Mouse (Mus musculus) limb, embryonic 11.5 days (tissue): ENCODE data around the gene Afap1. TPM values are rescaled to one million over a fixed set of nuclear protein-coding genes. Genes with fewer than 3 reads are reported as not detected.

Source experiments
- ATAC-seq: fragments of 200-750 bp; cut with Nextera tagmentation; 2 replicates; pipeline ENCODE4 v1.8.0; 2017; ENCODE audit warnings: low read depth; ENCODE audit not compliant: insufficient number of reproducible peaks, low FRiP score, low TSS enrichment
- DNase-seq: peaks from one replicate; pipeline ENCODE4 v3.0.0-alpha.2; 2015; ENCODE audit warnings: low spot score
- H3K27ac ChIP-seq: fragments of 300-500 bp; sonication (generic); replicated peaks from 2 replicates; pipeline ENCODE4 v1.5.1; 2014; ENCODE audit warnings: low read depth, mild to moderate bottlenecking, low read length
- H3K27me3 ChIP-seq: fragments of 300-500 bp; sonication (generic); 2 replicates; pipeline ENCODE4 v1.6.1; 2014; ENCODE audit warnings: mild to moderate bottlenecking, low read length, mixed read lengths; ENCODE audit not compliant: control insufficient read depth, insufficient read depth
- H3K36me3 ChIP-seq: fragments of 300-500 bp; sonication (generic); 2 replicates; pipeline ENCODE4 v1.6.1; 2014; ENCODE audit warnings: mild to moderate bottlenecking, low read length, moderate library complexity, mixed read lengths; ENCODE audit not compliant: control insufficient read depth, insufficient read depth
- H3K4me1 ChIP-seq: fragments of 300-500 bp; sonication (generic); 2 replicates; pipeline ENCODE4 v1.6.1; 2014; ENCODE audit warnings: low read length, mixed read lengths; ENCODE audit not compliant: control insufficient read depth, insufficient read depth
- H3K4me2 ChIP-seq: fragments of 300-500 bp; sonication (generic); 2 replicates; pipeline ENCODE4 v1.6.1; 2014; ENCODE audit warnings: low read depth, mild to moderate bottlenecking, moderate library complexity; ENCODE audit not compliant: severe bottlenecking
- H3K4me3 ChIP-seq: fragments of 300-500 bp; sonication (generic); 2 replicates; pipeline ENCODE4 v1.5.1; 2014; ENCODE audit warnings: low read depth, low read length
- H3K9ac ChIP-seq: fragments of 300-500 bp; sonication (generic); 2 replicates; pipeline ENCODE4 v1.6.1; 2014; ENCODE audit warnings: mild to moderate bottlenecking, low read length
- H3K9me3 ChIP-seq: fragments of 300-500 bp; sonication (generic); 2 replicates; pipeline ENCODE4 v1.6.1; 2016; ENCODE audit warnings: low read length; ENCODE audit not compliant: control insufficient read depth
- WGBS: fragments of 180-500 bp; shearing (Covaris S2); extraction: QIAGEN DNeasy Blood & Tissue Kit; methylation state at CpG from one replicate; pipeline ENCODE4 v1.1.7; 2014; 5-methylcytosine and 5-hydroxymethylcytosine counted together
- polyA plus RNA-seq: library from polyadenylated mRNA; unstranded; fragments of >200 nt; fragmentation: Nextera tagmentation; extraction: Ambion mirVana; gene quantifications from 2 replicates; pipeline ENCODE4 v1.2.1, GENCODE M21; 2014

Afap1 gene
- polyA plus RNA-seq, 1 experiment from 2014 or later = 13.7 TPM

DNA sequence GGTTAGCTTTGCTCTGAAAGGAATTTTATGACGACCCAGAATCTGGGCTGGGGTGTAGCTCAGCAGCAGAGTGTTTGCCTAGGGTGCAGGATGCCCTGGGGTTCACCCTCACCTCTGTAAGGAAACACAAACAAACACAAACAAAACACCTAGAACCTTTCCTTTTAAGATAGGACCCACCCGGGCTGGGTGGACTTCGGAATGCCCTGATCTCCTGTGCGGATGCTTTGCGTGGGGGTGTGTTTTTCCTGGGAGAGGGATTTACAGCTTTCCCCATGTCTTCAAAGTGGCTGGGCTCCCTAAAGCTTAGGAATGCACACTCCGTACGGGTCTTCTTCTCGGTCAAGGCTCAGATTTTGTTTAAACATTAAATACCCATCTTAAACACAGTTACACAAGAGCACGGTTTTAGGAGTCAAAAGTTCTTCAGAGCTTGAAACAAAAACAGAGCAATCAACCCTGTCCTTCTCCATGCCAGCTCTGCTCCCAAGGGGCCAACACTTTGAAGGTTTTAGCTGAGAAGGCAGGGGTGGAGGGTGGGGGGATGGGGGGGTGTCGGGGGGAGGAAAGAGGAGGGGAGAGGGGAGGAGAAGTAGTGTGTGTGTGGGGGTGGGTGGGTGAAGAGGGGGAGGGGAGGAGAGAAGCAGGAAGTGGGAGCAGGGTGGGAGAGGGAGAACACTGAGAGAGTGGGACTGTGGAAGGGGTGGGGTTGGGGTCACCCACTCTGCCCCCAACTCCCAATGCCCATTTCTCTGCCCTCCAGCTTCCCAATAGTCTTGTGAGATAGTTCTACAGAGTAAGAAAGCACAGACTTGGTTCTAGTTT is 7.5 kb downstream of the Afap1 start:
- H3K9ac ChIP-seq = no peak overlapping the region
- H3K27ac ChIP-seq = no peak overlapping the region
- 10% methylated on average over 10 of the region's 10 CpGs for WGBS
- DNase-seq (no peak), ATAC-seq (no peak)
- H3K4me3 ChIP-seq = no peak overlapping the region
- H3K4me2 ChIP-seq = no peak overlapping the region
- peaks cover 13% of the 10 kb centered on the region; the same call in 1 of the 2 replicates for H3K4me1 ChIP-seq
- no peaks in the 10 kb centered on the region for H3K9me3 ChIP-seq
- no peaks in the 10 kb centered on the region for H3K27me3 ChIP-seq
- no peaks in the 10 kb centered on the region for H3K36me3 ChIP-seq

DNA sequence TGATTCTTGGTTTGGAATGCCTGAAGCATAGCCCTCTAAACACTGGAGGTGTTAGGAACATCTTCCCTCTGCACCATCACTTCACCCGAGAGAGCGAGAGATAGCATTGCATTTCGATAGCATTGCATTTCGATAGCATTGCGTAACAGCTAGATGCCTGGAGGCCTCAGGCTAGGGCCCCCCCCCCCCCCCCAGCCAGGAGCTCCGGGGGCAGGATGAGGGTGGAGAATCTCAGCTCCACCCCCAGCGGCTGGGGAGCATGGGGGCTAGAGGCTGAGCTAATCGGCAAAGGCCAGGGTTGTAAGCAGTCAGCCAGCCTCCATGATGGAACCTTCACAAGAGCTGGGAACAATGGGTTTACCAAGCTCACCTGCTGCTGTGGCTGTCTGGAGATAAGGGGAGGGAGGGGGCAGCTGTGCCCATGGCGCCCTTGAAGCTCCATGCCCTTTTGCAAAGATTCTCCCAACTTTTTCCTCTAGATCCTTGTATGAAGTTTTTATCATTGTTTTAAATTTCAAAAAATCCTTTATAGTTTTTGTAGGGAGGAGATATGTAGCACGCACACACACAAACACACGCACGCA is 8.2 kb downstream of the Afap1 start:
- H3K27ac ChIP-seq = no peak overlapping the region
- H3K27me3 ChIP-seq = no peaks in the 10 kb centered on the region
- DNase-seq (no peak), ATAC-seq (no peak)
- H3K4me1 ChIP-seq = peaks cover 13% of the 10 kb centered on the region; the same call in 1 of the 2 replicates
- no peak overlapping the region for H3K4me3 ChIP-seq
- no peak overlapping the region for H3K9ac ChIP-seq
- H3K36me3 ChIP-seq = no peaks in the 10 kb centered on the region
- H3K9me3 ChIP-seq = no peaks in the 10 kb centered on the region
- no peak overlapping the region for H3K4me2 ChIP-seq
- WGBS = 44% methylated on average over 12 of the region's 12 CpGs

DNA sequence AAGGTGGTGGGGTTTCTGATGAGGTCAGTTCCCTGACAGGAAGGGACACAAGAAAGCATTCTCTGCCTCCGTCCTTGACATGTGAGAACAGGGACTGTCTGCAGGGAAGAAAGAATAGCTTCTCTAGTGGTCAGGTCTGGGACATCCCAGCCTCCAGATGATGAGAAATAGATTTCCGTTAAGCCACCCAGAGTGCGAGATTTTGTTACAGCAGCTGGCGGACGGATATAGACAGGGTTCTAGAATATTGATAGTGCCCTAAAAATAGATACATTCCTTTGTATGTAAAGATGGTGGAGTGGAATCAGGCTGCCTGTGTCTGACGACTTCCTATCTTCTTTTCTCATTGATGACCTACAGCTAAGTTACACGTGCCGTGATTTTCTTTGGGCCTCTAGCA is 10.3 kb downstream of the Afap1 start:
- Histone ChIP-seq H3K36me3 (no peaks in the 10 kb centered on the region), H3K9me3 (no peaks in the 10 kb centered on the region), H3K4me3 (no peak overlapping the region), H3K4me1 (peaks cover 27% of the 10 kb centered on the region), H3K27ac (no peak overlapping the region), H3K9ac (no peak overlapping the region), H3K4me2 (no peak overlapping the region), H3K27me3 (no peaks in the 10 kb centered on the region)
- WGBS = 86% methylated on average over 8 of the region's 8 CpGs
- ATAC-seq (no peak), DNase-seq (no peak)

DNA sequence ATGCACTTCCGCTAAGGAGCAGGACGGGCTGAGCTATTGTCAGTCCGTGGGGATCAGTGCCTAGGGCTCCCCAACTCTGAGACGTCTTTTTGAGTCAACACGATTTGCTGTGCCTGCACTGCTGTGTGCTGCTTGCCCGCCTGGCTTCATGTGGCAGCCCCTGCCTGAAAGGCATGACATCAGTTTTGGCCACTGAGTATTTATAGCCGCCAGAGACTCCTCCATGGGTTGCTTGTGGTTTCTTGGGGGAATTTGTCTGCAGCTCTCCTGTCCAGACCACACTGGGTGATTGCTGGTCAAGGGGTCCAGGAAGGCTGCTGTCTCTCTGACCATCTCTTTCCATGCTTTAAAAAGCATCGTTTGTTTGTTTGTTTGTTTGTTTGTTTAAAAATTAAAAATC is 12.2 kb downstream of the Afap1 start:
- no peak overlapping the region for H3K9ac ChIP-seq
- WGBS = 65% methylated on average over 8 of the region's 8 CpGs
- H3K4me3 ChIP-seq = no peak overlapping the region
- ATAC-seq (no peak), DNase-seq (no peak)
- H3K4me2 ChIP-seq = no peak overlapping the region
- H3K9me3 ChIP-seq = no peaks in the 10 kb centered on the region
- no peaks in the 10 kb centered on the region for H3K36me3 ChIP-seq
- no peaks in the 10 kb centered on the region for H3K27me3 ChIP-seq
- H3K27ac ChIP-seq = no peak overlapping the region
- H3K4me1 ChIP-seq = peaks cover 28% of the 10 kb centered on the region

DNA sequence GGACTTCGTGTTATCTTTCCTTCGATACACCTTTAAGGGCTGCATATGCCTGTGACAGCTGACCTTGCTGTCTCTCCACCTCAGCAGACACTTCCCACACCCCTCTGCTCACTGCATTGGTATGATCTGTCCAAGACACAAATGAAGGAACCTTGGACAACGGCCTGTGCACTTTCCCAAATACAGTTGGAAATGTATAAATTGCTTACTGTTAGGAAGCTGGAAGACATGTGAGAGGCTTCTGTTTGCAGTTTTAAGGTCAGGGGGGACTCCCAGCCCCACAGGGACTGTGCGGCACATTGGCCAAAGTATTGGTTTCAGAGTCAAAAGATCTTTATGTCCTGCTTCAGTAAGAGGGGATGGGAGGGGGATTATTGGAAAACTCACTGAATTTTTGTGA is 14.0 kb downstream of the Afap1 start:
- DNase-seq (no peak), ATAC-seq (no peak)
- Histone ChIP-seq H3K4me1 (peaks cover 20% of the 10 kb centered on the region), H3K9ac (no peak overlapping the region), H3K27me3 (no peaks in the 10 kb centered on the region), H3K4me3 (no peak overlapping the region), H3K9me3 (no peaks in the 10 kb centered on the region), H3K4me2 (no peak overlapping the region), H3K36me3 (no peaks in the 10 kb centered on the region), H3K27ac (no peak overlapping the region)
- 85% methylated on average over 4 of the region's 4 CpGs for WGBS

DNA sequence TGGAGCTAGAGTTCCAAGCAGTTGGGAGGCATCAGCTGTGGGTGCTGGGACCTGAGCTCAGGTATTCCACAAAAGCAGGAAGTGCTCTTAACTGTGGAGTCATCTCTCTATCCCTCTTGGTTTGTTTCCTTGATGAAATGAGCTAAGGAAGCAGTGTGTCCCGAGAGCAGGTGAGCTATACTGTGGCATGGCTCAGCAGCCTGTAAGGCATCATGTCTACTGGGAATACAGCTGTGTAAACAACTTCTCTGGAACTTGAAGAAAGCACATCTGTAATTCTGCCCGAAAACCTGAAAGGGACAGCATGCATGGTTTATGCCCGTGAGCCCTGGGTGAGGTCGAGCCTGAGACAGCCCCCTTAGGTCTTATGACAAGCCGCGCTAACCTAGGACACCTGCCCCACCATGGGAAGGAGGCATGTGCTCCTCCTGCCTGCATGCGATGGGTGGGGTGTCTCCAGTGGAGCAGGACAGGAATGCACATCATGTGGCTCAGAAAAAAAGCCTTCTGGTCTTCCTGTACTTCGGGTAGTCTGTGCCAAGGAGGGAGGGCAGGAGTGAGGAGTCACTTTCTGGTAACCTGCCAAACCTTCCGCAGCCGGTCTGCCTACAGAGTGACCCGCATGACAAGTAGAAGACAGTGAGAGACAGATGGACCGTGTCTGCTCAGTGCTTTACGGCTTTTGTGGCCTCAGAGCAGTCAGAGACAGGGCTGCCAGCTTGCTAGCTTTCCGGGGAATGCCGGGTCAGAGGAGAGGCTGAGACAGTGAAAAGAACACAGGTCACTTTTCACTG is 14.7 kb downstream of the Afap1 start:
- Histone ChIP-seq H3K4me1 (peaks cover 20% of the 10 kb centered on the region), H3K9ac (no peak overlapping the region), H3K36me3 (no peaks in the 10 kb centered on the region), H3K4me3 (no peak overlapping the region), H3K27me3 (no peaks in the 10 kb centered on the region), H3K27ac (no peak overlapping the region), H3K9me3 (no peaks in the 10 kb centered on the region), H3K4me2 (no peak overlapping the region)
- WGBS = 50% methylated on average over 15 of the region's 15 CpGs
- no peak for DNase-seq
- no peak; the same call in 1 of the 2 replicates for ATAC-seq

DNA sequence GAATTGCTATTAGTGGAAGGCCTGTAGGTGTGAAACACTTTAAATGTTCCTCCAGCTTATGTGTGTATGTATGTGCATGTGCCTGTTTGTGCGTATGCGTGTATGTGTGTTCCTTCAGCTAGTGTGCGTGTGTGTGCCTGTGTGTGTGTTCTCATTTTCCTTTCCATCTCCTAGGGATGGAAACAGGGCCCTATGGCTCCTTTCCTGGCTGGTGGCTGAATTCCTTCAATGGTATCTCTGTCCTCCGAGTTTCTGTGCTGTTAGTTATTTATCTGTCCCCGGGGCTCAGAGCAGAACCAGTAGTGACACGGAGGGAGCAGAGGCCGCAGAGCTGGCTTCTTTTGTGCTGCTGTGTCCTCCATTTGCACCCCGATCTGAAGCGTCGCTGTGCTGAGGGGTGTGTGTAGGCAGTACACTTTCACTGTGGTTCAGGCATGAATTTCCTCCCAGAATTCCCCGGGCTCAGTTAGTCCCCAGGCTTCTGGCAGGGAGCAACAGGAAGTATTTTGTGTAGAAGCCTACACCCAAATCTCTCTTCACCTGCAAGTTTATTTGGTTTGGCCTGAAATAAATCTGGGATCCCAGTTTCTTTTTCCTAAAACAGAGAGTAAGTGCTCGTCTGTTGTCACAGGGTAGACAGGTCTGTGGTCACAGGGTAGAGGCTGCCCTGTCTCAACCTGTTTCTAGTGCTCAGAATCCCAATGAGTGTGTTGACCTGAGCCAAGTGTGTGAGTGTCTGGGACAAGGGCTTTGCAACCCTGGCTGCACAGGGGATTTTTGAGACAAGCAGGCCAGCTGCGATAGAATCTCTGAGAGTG is 15.7 kb downstream of the Afap1 start:
- Histone ChIP-seq H3K27ac (no peak overlapping the region), H3K4me3 (no peak overlapping the region), H3K9me3 (no peaks in the 10 kb centered on the region), H3K4me2 (no peak overlapping the region), H3K9ac (no peak overlapping the region), H3K27me3 (no peaks in the 10 kb centered on the region), H3K36me3 (no peaks in the 10 kb centered on the region), H3K4me1 (peaks cover 20% of the 10 kb centered on the region)
- WGBS = 82% methylated on average over 13 of the region's 13 CpGs
- no peak for DNase-seq
- no peak for ATAC-seq
